Mouse (Mus musculus) liver, embryonic 11.5 days (tissue): ENCODE measurements at regions not wholly inside any gene's neighbourhood (a gene's known extent, or its start where the extent isn't known, plus 50 kb on each side); places are given as distances from the start of the nearest gene placed in this dataset.

Experiments
- ATAC-seq: fragments of 200-750 bp; cut with Nextera tagmentation; replicated peaks from 2 replicates; pipeline ENCODE4 v1.8.0; 2017; ENCODE audit warnings: moderate number of reproducible peaks, mild to moderate bottlenecking, moderate TSS enrichment, moderate library complexity; ENCODE audit not compliant: low FRiP score
- DNase-seq: peaks from one replicate; pipeline ENCODE4 v3.0.0-alpha.2; 2017; ENCODE audit warnings: low spot score
- H3K27ac ChIP-seq: fragments of 300-500 bp; sonication (generic); 2 replicates; pipeline ENCODE4 v1.5.1; 2014; ENCODE audit warnings: mild to moderate bottlenecking, low read depth, low read length, control low read depth
- H3K27me3 ChIP-seq: fragments of 300-500 bp; sonication (generic); replicated peaks from 2 replicates; pipeline ENCODE4 v1.6.1; 2014; ENCODE audit warnings: low read length, mixed read lengths; ENCODE audit not compliant: control insufficient read depth, insufficient read depth
- H3K36me3 ChIP-seq: fragments of 300-500 bp; sonication (generic); 2 replicates; pipeline ENCODE4 v1.6.1; 2014; ENCODE audit warnings: mild to moderate bottlenecking, low read length, moderate library complexity, mixed read lengths; ENCODE audit not compliant: control insufficient read depth, insufficient read depth
- H3K4me1 ChIP-seq: fragments of 300-500 bp; sonication (generic); replicated peaks from 2 replicates; pipeline ENCODE4 v1.6.1; 2014; ENCODE audit warnings: low read length, mixed read lengths; ENCODE audit not compliant: control insufficient read depth, insufficient read depth
- H3K4me2 ChIP-seq: fragments of 300-500 bp; sonication (generic); 2 replicates; pipeline ENCODE4 v1.6.1; 2014; ENCODE audit warnings: mild to moderate bottlenecking, control low read depth, moderate library complexity
- H3K4me3 ChIP-seq: fragments of 300-500 bp; sonication (generic); 2 replicates; pipeline ENCODE4 v1.5.1; 2014; ENCODE audit warnings: low read depth, low read length, control low read depth
- H3K9ac ChIP-seq: fragments of 300-500 bp; sonication (generic); 2 replicates; pipeline ENCODE4 v1.6.1; 2014; ENCODE audit warnings: low read depth, low read length, control low read depth
- H3K9me3 ChIP-seq: fragments of 300-500 bp; sonication (generic); 2 replicates; pipeline ENCODE4 v1.6.1; 2016; ENCODE audit warnings: low read length, inconsistent platforms, mixed read lengths; ENCODE audit not compliant: control insufficient read depth
- WGBS: fragments of 180-500 bp; shearing (Covaris S2); extraction: QIAGEN DNeasy Blood & Tissue Kit; methylation state at CpG from one replicate; pipeline ENCODE4 v1.1.7; 2014; 5-methylcytosine and 5-hydroxymethylcytosine counted together

- ATAC-seq (no peak), DNase-seq (no peak)
- Histone ChIP-seq H3K4me1 (no peaks in the 10 kb centered on the region), H3K4me3 (no peak overlapping the region), H3K9me3 (no peaks in the 10 kb centered on the region), H3K27ac (no peak overlapping the region), H3K9ac (no peak overlapping the region), H3K4me2 (no peak overlapping the region), H3K27me3 (no peaks in the 10 kb centered on the region), H3K36me3 (no peaks in the 10 kb centered on the region)
- WGBS = 79% methylated on average over 11 of the region's 11 CpGs
Observed at GRCm38 (mm10) chr11:109088488-109089252, 55.5 kb downstream of the E030025P04Rik start.

GRCm38 (mm10) chr11:109081957-109082356 lies 62.2 kb downstream of the E030025P04Rik start:
- no peaks in the 10 kb centered on the region for H3K9me3 ChIP-seq
- WGBS = 83% methylated on average over 4 of the region's 4 CpGs
- no peak overlapping the region for H3K27ac ChIP-seq
- no peak overlapping the region for H3K4me2 ChIP-seq
- H3K27me3 ChIP-seq = no peaks in the 10 kb centered on the region; the same call in 1 of the 2 replicates
- no peak overlapping the region for H3K9ac ChIP-seq
- DNase-seq = no peak
- H3K4me3 ChIP-seq = no peak overlapping the region
- no peak for ATAC-seq
- no peaks in the 10 kb centered on the region for H3K4me1 ChIP-seq
- no peaks in the 10 kb centered on the region for H3K36me3 ChIP-seq

- Histone ChIP-seq H3K4me2 (no peak overlapping the region), H3K9me3 (no peaks in the 10 kb centered on the region), H3K27me3 (no peaks in the 10 kb centered on the region; the same call in 1 of the 2 replicates), H3K9ac (no peak overlapping the region), H3K36me3 (no peaks in the 10 kb centered on the region), H3K4me3 (no peak overlapping the region), H3K4me1 (no peaks in the 10 kb centered on the region), H3K27ac (no peak overlapping the region)
- DNase-seq (no peak), ATAC-seq (no peak)
- WGBS = 36% methylated on average over 10 of the region's 10 CpGs
Observed at GRCm38 (mm10) chr11:109081454-109081853, 62.7 kb downstream of the E030025P04Rik start.

GRCm38 (mm10) chr11:109080847-109081415 lies 63.2 kb downstream of the E030025P04Rik start:
- Histone ChIP-seq H3K27me3 (no peaks in the 10 kb centered on the region; the same call in 1 of the 2 replicates), H3K4me2 (no peak overlapping the region), H3K27ac (no peak overlapping the region), H3K4me1 (no peaks in the 10 kb centered on the region), H3K36me3 (no peaks in the 10 kb centered on the region), H3K9ac (no peak overlapping the region), H3K4me3 (no peak overlapping the region), H3K9me3 (no peaks in the 10 kb centered on the region)
- WGBS = 70% methylated on average over 9 of the region's 9 CpGs
- ATAC-seq = no peak
- no peak for DNase-seq

GRCm38 (mm10) chr11:109079466-109079865 lies 64.7 kb downstream of the E030025P04Rik start:
- DNase-seq (no peak), ATAC-seq (no peak)
- Histone ChIP-seq H3K27ac (no peak overlapping the region), H3K4me3 (no peak overlapping the region), H3K9ac (no peak overlapping the region), H3K4me2 (no peak overlapping the region), H3K27me3 (no peaks in the 10 kb centered on the region; the same call in 1 of the 2 replicates), H3K36me3 (no peaks in the 10 kb centered on the region), H3K9me3 (no peaks in the 10 kb centered on the region), H3K4me1 (no peaks in the 10 kb centered on the region)
- 80% methylated on average over 4 of the region's 4 CpGs for WGBS

GRCm38 (mm10) chr11:109076587-109077417 lies 67.4 kb downstream of the E030025P04Rik start:
- 68% methylated on average over 19 of the region's 19 CpGs for WGBS
- no peaks in the 10 kb centered on the region; the same call in 1 of the 2 replicates for H3K27me3 ChIP-seq
- DNase-seq = no peak
- ATAC-seq = no peak
- no peaks in the 10 kb centered on the region for H3K9me3 ChIP-seq
- no peaks in the 10 kb centered on the region for H3K36me3 ChIP-seq
- no peak overlapping the region for H3K4me2 ChIP-seq
- no peak overlapping the region for H3K9ac ChIP-seq
- no peaks in the 10 kb centered on the region for H3K4me1 ChIP-seq
- no peak overlapping the region for H3K4me3 ChIP-seq
- no peak overlapping the region for H3K27ac ChIP-seq

GRCm38 (mm10) chr11:109071340-109071739 lies 72.8 kb downstream of the E030025P04Rik start:
- H3K4me1 ChIP-seq = no peaks in the 10 kb centered on the region
- no peak overlapping the region for H3K4me2 ChIP-seq
- no peak for DNase-seq
- no peak overlapping the region for H3K4me3 ChIP-seq
- no peaks in the 10 kb centered on the region for H3K36me3 ChIP-seq
- no peak for ATAC-seq
- no peak overlapping the region for H3K9ac ChIP-seq
- H3K9me3 ChIP-seq = no peaks in the 10 kb centered on the region
- no peak overlapping the region for H3K27ac ChIP-seq
- 55% methylated on average over 2 of the region's 2 CpGs for whole genome bisulfite sequencing
- no peaks in the 10 kb centered on the region for H3K27me3 ChIP-seq

GRCm38 (mm10) chr11:109070412-109070811 lies 73.8 kb downstream of the E030025P04Rik start:
- DNase-seq (no peak), ATAC-seq (no peak)
- WGBS = 48% methylated on average over 9 of the region's 9 CpGs
- H3K27me3 ChIP-seq = no peaks in the 10 kb centered on the region
- H3K4me2 ChIP-seq = no peak overlapping the region
- H3K36me3 ChIP-seq = no peaks in the 10 kb centered on the region
- no peaks in the 10 kb centered on the region for H3K4me1 ChIP-seq
- no peaks in the 10 kb centered on the region for H3K9me3 ChIP-seq
- no peak overlapping the region for H3K4me3 ChIP-seq
- H3K27ac ChIP-seq = no peak overlapping the region
- no peak overlapping the region for H3K9ac ChIP-seq
